Mouse (Mus musculus): Measurements from ENCODE around the gene Mgat5. TPM values are rescaled to one million over a fixed set of nuclear protein-coding genes. Genes with fewer than 3 reads are reported as not detected.

Mgat5 gene
- total RNA-seq (2021): 10 to 100 TPM; 11.2 to 14.0 TPM
- 2.8 and 3.3 TPM in 2 replicates for polyA plus RNA-seq (2012; rRNA removed)
- long read RNA-seq, partial matches to known transcripts: 1 of 2 reads
- long read RNA-seq, other reads (novel, unspliced or antisense): 1 of 2 reads

DNA sequence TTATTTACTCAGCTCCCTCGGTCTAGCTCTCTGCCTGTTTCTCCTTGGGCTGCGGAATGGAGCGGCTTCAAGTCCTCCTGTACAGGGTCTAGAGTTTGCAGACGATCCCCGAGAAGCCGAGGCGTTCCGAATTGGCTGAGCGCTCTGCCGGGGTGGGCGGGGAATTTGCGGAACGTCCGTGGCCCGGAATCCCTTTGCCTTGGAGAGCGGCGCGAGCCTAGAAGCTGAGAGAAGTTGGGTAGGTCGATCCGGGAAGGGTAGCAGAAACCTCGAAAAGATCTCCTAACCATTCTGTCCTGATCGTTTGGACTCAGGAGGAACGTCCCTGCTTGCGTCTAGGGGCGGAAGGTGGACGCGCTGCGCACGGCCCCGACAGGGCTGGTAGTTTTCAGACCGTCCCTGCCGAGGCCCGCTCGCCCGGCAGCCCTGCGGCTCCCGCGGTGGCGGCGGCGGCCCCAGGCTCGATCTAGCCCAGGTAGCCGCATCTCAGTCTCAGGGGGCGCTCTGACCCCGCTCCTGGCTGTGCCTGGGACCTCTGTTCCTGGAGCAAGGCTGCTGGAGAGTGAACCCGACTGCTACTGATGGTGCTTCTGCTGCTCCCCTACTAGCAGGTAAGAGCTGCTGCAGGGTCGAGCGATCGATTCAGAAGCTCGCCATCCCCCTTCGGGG, at the start of gene Mgat5:
Mgat5 (plus strand) TSS at position 199 of the 669 bp plus-strand sequence.
- peak; percentile 95 for DNase-seq

- DNase-seq: no peak
These were observed 44.6 kb upstream of the Mgat5 start for GRCm38 (mm10) chr1:127160118-127160760.

DNA sequence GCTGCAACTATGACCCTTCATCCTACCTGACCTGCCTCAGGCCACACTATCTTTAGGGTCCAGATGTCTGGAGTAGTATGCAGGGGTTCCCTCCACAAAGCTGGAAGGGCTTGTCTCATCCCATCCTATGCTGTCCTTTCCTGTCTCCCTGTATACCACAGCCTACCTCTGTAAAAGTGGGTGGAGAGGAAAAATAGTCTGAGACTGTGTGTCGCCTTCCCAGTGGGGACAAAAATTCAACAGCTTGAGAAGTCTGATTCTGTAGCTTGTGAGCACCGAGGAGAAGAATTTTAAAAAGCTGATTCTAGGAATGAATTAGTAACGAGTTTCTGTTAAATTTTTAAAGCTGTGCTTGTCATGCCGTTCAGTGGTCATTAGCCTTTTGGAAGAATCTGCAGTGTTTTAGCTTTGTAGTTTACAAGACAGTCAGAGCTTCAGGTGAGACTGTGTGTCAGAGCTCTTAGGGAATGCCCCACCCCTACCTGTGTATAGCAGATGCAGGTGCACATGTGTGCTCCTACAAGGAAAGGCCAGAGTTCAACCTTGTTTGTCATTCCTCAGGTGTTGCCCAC, 40.1 kb upstream of the Mgat5 start:
- no peak for DNase-seq

- no peak for DNase-seq
These were observed 38.3 kb upstream of the Mgat5 start for GRCm38 (mm10) chr1:127166521-127166920.

- DNase-seq: no peak
These were observed 37.2 kb upstream of the Mgat5 start for GRCm38 (mm10) chr1:127167586-127167985.

DNA sequence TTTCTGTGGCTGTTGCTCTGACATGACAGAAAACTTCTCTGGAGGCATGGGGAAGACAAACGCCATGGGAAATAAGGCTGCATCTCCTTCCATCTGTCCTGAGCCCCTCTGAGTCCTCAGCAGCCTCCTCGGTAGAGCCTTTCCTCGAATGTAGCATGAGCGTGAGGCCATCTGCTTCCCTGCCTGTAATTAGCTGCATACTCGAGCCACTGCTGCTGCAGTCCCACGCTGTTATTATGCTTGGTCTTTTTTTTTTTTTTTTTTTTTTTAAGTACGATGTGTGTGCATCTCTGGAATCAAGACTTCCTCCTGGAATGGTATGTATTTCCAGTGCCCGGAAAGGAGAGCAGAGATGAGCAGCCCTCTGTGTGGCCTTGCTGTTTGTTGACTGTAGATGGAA, 36.6 kb upstream of the Mgat5 start:
- DNase-seq: no peak

DNA sequence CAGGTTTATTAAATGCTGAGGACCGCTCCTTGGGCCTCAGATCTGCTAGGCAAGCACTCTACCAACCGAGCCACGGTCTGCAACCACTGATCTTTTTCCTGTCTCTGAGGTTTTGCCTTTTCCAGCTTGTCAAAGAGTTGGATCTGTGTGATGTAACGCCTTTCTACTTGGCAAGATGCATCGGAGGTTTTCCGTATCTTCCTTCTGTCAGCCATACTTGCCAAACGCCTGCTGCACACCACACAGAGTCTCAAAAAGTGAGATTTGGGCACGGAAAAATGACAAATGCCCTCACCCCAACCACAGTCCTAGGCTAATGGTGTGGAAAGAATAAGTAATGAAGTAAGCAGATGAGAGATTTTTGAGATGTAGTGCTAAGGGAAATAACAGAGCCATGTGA, 35.3 kb upstream of the Mgat5 start:
- no peak for DNase-seq

DNA sequence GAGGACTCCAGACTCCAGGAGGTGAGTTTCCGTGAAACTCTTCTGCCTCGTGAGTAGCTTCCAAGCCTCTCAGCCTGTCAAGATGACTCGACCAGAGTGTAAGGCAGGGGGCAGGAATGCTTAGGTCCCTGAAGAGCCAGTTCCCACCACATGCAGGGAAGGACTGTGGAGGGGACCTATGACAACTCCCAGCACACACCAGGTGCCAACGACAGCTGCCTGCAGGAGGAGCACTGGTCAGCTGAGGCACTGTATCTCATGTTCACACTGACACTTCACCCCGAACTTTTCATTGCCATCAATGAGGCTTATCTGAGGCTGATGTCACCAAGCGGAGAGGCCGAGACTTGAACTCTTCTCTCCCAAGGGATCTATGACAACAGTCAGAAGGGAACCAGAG, 33.5 kb upstream of the Mgat5 start:
- no peak for DNase-seq

- no peak for DNase-seq
These were observed 31.4 kb upstream of the Mgat5 start for GRCm38 (mm10) chr1:127173448-127173847.

- DNase-seq: no peak
These were observed 12.4 kb upstream of the Mgat5 start for GRCm38 (mm10) chr1:127192396-127192795.

DNA sequence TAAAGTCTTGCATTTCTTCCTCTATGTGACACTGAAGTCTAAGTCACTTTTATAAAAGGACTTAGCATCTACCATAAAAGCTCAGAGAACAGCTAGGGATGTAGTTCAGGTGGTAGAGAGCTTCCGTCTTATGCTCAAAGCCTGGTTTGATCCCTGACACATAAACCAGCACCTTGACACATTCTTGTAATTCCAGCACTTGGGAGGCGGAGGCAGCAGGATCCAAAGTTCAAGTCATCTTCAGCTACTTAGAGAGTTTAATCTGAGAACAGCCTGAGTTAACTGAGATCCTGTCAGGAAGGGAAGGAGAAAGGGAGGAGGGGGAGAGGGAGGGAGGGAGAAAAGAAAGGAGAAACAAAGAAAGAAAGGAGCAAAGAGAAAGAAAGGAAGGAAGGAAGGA, 5.6 kb upstream of the Mgat5 start:
- DNase-seq: no peak

GRCm38 (mm10) chr1:127202360-127202759, 2.5 kb upstream of the Mgat5 start:
- DNase-seq: no peak

- DNase-seq: no peak
These were observed 1.5 kb upstream of the Mgat5 start for GRCm38 (mm10) chr1:127203231-127203764.

DNA sequence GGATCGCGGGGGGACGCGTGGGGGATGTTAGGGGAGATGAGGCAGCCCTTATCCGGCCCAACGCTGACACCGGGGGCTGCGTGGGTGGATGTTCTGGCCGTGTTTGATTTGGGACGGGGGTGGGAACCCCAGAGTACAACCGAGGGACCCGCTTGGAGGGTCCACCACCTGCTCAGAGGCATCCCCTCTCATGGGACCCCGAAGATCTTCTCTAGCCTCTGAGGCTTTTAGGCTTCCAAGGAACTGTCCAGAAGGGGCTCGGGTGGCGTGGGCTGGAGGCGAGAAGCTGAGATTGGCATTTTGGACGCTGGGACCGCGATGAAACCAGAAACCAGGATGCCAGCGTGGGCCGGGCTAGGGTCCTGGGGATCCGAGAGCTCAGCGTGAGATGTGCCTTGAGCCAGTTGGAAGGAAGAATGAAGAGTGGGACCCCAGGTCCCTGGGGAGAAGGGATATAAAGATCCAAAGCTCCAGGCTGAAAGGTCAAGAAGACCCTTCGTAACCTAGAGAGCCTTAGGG, 745 bp downstream of the Mgat5 start:
- no peak for DNase-seq

DNA sequence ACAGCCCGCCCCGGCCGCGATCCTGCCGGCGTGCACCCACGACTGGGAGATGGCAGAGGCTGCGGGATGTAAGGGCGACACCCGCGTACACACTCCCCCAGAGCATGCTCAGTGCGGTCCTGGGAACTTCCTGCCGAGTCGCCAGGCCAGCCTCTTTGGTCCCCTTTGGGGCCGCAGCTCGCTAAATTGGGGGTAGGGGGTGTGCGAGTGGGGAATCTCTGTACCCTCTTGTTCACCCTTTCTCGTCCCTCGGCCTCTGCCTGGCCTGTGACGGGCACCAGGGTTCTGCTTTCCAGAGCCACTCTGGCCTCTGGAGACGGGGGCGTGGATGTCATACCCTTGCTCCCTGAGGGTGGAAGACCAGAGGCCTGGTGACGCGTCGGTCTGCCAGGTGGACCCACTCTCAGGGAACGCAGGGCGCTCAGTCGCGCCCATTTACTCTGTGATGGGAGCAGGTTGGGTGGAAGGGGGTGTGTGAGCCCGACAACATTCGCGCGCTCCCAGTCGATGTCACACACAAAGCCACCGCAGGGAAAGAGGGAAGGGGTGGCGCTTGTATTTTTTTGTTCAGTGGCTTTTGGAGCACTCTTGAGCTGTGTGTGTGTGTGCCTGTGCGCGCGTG, 1.3 kb downstream of the Mgat5 start:
- peak; percentile 72 for DNase-seq

- no peak for DNase-seq
These were observed 2.2 kb downstream of the Mgat5 start for GRCm38 (mm10) chr1:127206881-127207555.

GRCm38 (mm10) chr1:127208167-127208566, 3.4 kb downstream of the Mgat5 start:
- no peak for DNase-seq

DNA sequence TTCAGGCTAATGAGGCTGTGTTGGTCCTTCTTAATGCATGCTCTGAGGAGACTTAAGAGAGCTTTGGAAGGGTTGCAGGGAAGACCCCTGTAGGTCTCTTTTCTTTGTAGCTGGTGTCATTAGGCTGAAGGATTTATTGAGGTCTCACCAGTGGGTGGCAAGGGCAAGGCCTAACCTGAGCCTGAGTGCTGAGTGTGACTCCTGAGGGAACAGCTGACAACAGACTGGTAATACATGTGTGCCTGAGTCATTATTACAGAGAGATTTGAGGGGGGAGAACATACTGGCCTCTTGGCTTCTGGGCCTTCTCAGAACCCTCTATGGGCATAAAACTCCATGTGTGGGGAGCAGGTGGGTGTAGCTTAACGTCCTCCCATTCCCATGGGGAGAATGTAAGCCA, 8.0 kb downstream of the Mgat5 start:
- no peak for DNase-seq

GRCm38 (mm10) chr1:127213434-127213833, 8.6 kb downstream of the Mgat5 start:
- DNase-seq: no peak

DNA sequence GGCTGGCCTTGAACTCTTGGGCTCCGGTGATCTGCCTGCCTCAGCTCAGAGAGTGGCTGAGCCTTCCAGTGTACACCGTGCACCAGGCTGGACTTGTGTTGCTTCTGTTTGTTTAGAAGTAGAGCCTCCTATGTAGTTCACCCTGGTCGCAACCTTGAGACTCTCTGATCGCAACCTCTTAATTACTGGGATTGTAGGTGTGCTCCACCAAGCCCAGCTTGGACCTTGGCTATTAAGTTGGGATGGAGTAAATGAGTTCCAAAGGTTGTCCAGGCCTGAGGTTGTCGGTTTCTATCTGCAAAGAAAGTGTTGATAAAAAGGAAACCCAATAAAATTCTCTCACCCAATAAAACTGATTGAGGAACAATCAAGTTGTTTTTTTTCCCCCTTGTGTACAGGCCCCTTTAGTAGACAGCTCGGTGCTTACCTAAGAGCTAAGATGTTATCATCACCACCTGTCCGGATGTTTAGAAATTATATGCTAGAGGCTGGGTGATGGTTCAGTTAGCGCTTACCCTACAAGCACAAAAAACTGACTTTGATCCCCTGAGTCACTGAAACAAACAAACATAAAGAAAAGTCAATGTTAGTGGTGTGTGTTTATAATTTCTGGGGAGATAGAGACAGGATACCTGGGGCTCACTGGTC, 9.9 kb downstream of the Mgat5 start:
- DNase-seq: no peak

- no peak for DNase-seq
These were observed 12.2 kb downstream of the Mgat5 start for GRCm38 (mm10) chr1:127216979-127217378.
